Mouse (Mus musculus) layer of hippocampus, adult 9-10 months (tissue): ENCODE measurements around the gene Itsn1.

Experiments
- DNase-seq: peaks from one replicate; pipeline ENCODE4 v3.0.0; 2022; ENCODE audit warnings: low spot score

The Itsn1 gene

DNA sequence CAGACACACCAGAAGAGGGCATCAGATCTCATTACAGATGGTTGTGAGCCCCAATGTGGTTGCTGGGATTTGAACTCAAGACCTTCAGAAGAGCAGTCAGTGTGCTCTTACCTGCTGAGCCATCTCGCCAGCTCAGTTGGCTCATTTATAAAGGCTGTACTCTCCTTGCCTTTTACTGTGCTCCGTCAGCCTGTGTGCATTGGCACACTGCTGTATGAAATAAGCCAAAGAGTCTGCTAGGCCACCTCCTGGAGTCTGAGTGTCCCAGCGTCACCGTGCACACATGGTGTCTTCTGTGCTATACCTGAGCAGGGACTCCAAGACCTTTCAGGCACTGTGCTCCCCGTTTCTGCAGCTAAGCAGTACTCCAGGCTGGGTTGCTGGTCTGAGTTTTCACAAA lies 40.8 kb downstream of the Itsn1 start:
- DNase-seq, result no peak

DNA sequence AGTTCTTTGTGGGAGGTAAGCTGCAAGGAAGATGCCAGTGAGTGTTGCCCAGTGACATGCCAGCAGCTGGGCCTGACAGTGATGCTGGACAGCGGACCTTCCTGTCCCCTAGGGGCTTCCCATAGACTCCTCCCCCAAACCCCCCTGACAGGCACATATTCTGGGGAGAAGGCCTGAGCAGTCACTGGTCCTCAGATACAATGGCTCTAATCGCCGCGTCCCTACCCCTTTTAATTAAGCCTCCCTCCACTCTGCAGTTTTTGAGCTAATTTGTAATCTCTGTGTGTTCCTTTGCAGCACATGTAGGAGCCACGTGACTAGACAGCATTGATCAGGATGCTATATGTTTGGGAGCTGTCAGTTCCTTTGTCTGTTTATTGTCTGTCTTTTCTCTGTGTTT lies 41.6 kb downstream of the Itsn1 start:
- no peak for DNase-seq

DNA sequence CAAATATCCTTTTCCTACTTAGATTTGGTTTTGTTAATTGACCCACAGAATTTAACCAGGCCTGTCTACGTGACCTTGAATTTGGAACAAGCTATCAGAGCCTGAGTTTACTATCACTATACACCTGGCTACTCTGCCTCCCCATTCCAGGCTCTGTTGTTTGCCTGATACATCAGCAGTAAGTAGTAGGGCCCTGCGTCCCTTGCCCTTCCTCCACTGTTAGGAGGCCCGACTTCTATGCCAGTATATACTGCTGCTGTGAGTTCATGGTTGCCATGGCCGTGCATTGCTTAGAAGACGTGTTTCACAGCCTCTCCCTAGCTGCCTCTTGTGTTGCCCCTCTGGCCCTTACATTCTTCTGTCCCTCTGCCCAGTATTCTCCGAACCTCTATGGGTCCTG lies 42.3 kb downstream of the Itsn1 start:
- DNase-seq, result no peak

DNA sequence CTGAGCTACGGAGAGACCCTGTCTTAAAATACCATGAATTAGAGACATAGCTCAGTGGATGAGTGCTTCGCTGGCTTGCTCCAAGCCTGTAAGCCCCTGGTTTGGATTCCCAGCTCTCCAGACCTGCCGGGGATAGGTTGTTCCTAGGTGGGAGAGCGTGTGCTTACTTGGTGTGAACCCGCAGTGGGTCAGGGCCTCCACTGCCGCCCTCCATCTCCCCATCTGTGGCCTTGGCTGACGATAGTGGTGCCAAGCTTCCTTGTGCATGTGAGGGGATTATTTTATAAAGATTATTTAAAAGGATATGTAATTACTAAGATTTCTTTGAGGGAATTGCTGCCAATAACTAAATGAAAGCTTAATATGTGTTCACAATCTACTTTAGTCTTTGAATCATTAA lies 43.5 kb downstream of the Itsn1 start:
- no peak for DNase-seq

DNA sequence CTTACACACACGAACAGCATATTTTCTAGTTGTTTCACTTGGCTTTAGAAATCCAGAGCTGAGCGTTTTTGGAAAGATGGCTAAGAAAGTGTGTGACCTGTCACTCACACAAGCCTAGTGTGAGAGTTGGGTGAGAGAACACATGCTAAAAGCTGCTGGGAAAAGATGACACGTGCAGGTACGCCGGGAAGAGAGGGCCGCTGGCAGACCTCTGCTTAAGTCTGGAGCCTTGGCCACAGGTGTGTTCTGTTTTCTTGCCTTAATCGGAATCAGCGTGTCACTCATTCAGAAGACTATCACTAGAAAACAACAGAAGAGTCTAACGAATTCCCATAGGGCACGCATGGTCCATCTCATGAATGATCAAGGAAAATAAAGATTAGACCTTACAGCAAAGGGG lies 50.5 kb downstream of the Itsn1 start:
- no peak for DNase-seq

DNA sequence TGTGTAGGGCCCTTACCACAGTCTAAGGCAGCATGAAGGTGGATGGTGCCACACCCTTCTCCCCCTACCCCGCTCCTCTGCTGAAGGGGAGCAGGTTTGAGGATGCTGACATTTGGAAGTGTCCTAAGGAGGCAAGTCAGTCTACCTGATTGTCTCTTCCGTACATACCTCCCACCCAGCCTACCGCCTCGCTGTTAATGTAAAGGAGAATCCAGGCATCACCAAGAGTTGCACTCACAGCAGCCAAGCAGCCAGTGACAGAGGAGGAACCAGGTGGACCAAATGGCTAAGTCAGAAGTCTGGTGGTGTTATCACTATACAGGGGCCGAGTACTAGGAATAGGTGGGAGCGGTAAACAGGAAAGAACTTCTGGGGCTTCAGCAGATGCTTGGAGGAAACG lies 51.1 kb downstream of the Itsn1 start:
- DNase-seq, result no peak

DNA sequence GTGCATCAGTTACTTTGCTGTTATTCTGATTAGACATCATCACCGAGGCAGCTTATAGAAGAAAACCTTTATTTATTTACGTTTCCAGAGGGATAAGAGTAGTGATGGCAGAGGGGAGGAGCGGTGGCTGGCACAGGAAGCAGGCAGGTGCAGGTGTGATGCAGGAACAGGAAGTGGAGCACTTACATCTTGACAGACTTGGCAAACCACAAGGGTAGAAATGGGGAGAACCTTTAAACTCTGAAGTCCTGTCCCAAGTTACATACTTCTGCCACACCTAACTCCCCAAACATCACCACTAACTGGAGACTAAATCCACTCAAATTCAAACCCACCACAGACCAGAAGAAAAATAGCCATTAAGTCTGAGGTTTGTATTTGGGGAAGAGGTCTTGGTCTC lies 51.7 kb downstream of the Itsn1 start:
- no peak for DNase-seq

DNA sequence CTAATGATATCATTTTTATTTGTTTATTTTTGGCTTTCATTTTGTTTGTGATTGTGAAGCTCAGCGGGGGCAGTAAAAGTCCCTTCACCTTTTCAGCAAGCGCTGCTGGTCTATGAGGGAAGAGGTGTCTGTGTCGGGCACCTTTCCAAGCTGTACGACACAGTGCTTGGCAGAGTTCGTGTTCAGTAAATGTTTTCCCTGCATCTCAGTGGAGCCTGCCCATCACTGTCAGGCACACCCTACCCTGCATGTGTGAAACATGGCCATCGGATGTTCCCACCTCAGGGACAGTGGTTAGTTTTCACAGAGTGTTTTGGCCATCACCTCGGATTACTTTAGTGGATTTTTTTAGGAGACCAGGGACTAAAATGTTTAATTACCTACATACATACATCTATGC lies 54.1 kb downstream of the Itsn1 start:
- no peak for DNase-seq

DNA sequence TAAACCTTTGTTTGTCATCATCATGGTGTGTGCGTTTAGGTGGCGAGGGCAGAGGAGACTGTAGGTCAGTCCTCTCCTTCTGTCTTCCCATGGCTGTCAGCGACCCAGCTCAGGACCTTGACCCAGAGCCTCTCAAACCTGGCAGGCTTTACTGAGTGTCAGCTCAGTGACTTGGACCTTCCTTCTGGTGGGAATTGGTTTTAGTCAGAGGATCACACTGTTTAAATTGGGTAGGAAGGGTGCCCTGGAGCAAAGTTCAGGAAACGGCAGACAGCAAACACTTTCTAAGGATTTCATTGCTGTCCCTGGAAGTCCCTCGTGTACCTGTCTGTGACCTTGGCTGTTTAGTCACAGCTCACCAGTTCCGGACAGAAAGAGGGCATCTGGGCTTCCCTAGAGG lies 55.2 kb downstream of the Itsn1 start:
- DNase-seq, result no peak

DNA sequence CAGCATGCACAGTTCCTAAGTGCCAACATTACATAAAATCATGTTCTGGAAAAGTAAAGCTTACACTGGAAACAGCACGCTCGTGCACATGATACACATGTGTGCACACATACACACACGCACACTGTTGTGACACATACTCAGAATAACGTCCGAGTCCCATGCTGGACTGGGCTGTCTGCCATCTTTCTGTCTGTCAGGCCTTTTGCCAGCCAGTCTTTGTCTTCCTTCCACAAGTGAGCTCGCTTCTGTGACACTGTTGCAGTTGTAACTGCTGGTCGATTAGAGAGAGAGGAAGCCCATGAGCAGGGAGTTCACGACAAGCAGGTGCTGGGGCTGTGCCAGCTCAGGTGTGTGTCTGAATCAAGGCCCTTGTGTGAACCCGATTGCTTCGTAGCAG lies 57.3 kb downstream of the Itsn1 start:
- DNase-seq, result no peak

DNA sequence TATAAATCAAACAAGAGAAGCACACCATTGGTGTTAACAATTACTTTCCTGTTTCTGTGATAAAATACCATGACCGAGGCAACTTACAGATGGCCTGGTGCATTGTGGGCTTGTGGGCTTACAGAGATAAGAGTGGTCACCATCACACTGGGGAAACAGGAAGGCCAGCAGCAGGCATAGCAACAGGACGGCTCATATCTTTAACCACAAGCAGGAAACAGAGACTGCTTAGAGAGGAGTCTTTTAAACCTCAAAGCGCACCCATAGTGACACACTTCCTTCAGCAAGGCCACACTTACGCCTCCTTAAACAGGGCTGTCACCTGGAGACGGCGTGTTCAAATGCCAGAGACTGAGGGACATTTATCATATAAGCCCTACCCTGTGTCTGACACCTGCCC lies 60.6 kb downstream of the Itsn1 start:
- no peak for DNase-seq

DNA sequence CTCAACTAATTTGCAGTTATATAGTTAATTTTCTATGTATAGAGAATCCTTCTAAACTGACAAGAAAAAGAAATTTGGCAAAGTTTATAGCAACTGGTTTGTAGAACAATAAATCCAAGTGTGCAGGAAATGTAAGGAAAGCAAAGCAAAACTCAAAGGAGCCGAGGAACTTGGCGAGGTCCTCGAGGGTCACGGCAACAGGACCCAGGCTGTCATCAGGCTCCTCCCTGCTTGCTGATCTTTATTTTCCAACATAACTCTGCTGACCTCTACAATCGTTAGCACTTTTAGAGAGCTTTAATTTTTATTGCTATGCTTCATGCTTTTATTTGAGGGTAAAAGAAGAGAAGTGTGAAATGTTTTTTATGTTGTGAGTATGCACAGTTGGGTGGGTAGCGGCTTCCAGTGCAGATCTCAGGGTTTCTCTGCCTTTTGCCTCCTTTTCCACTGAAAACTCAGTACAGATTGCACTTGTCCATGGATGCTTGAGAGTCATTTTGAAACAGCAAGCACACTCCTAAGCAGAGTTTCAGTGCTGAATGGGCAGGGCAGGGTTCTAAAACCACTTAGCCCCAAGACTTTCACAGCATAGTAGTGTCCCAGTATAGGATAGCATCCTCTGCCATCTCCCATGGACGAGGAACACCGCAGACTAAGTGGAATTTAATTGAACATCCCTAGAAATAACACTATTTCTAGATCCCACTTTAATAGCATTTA lies 63.6 kb downstream of the Itsn1 start:
- no peak for DNase-seq

DNA sequence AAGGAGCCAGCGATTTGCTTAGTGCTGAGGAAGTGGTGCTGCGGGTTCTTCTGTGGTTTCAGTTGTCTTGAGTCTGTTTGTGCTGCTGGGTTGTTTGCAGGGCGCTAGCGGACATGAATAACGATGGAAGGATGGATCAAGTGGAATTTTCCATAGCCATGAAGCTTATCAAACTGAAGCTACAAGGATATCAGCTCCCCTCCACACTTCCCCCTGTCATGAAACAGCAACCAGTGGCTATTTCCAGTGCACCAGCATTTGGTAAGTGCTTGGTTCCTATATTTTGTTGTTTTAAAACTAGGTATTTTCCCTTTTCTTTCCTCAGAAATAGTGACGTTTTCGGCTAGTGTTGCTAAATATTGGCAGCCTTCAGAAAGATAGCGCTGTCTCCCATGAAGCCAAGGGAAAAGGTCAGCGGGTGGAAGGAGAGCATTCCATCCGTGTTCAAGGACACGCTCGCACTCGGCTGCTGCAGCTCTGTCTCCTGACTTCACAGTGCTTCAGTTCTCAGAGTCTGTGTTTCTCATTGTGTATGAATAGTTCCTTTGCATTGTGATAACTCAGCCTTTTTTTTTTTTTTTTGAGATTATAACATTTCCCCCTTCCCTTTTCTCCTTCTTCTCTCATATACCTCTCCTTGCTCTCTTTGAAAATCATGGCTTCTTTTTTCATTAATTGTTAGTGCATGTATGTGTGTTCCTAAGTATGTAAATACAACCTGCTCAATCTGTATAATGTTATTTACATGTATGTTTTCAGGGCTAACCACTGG lies 64.6 kb downstream of the Itsn1 start:
- no peak for DNase-seq

DNA sequence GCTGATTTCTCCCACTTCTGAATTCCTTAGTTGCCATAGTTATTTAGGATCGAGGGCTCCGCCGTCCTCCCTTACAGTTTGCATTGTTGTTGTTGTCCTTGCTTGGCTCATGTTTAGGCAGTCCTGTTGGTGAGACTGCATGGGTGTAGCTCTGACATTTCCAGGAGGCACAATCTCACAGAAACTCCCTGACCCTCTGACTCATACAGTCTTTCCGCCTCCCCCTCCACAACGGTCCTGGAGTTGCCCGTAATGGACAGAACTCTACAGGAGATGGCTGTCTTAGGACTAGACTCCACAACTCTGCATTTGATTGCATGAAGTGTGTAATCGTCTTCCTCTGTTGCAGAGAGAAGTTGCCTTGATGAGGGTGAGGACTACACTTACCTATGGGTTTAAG lies 65.2 kb downstream of the Itsn1 start:
- no peak for DNase-seq

DNA sequence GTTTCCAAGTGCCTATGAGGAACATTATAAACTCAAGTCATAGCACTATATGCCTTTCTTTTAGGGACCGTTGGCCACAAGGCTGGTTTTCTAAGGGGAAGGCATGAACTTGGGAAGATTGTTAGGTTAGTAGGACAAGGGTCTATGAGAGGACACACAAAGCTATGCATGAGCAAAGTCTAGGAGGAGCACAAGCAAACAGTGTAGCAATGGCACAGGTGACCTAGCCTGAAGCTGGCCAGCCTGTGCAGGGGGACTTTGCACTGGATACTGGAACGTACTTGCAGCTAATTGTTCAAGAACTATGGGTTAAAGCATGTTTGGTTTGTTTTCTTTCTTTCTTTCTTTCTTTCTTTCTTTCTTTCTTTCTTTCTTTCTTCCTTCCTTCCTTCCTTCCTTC lies 66.0 kb downstream of the Itsn1 start:
- no peak for DNase-seq

DNA sequence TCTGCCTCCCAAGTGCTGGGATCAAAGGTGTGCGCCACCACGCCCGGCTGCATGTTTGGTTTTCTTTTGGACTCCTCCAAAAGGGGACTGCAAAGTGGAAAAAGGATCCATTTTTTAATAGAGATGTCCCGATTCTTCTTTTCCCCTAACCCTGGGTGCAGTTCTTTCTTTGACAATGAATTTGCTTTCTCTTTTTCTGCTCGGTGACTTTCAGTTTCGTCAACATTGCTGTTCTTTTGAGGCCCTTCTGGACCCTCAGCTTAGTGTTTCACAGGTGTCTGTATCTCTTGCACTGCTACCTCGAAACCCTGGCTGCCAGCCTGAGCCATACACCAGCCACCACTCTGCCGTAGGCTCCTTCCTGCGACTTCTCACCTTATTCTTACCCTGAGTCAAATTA lies 66.5 kb downstream of the Itsn1 start:
- DNase-seq, result no peak

DNA sequence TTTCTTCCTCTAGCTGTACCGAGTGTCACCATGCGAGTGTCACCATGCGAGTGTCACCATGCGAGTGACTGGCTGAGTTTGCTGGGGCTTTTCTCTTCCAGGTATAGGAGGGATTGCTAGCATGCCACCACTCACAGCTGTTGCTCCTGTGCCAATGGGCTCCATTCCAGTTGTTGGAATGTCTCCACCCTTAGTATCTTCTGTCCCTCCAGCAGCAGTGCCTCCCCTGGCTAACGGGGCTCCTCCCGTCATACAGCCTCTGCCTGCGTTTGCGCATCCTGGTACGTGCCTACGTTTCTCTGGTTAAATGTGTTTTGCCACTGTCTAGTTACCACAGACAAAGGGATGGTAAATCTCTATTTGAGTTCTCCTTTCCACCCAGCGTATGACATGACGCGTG lies 72.3 kb downstream of the Itsn1 start:
- DNase-seq, result no peak

DNA sequence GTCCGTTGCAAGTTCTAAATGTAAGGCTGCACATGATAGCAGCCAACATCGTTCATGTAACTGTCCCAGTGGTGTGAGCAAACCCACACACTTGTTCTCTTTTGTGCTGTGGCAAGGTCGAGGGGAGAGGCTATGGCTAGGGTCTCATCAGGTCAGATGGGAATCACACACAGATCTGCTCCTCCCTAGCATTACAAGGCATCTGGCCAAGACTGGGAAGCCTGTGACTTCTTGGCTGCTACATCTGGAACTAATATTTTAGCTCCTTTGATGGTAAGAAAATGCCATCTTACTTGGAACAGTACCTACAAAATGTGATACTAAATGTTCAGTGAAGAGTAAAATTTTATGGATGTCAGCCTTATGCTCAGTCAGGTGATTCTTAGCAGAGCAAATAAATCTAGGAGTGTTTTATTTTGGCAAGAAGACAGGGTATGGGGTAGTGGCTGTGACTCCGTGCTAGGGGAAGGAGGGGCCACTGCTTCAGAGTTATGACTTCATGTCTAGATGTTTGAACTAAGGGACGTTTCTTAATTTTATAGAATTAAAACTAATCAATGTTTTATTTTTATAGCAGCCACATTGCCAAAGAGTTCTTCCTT lies 73.5 kb downstream of the Itsn1 start:
- DNase-seq, result no peak

DNA sequence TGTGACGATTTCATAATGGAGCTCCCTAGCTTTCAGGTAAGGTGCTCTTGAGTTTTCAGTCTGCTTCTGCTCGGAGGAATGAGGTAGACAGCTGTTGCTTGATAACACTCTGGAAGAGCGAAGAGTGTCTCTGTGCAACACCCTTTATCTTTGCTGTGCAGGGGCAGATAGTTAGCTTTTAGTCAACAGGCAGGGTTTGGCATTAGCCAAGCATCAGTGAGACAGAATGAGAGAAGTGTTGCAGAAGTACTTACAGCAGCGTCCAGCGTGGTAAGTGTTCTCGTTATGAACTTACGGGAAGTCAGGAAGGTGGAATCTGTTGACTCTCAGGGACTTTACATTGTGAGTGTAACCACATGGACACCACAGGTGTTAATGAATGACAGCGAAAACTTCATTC lies 75.3 kb downstream of the Itsn1 start:
- no peak for DNase-seq

DNA sequence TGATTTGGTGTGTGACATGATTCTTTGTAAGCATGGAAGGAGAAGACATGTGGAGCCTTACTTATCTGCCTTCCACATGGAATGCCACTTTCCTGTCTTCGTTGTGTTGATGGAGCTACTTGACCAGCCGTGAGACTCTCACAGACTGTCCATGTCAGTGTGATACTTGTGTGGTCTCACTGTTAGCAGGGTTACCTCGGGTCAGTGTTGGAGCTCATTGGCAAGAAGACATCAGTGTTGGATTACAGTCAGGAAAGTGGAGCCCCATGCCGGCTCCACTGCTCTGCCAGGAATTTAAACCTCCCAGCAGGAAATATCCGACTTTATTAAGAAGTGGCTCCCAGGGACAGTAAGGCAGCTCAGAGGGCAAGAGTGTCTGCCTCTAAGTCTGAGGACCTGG lies 75.8 kb downstream of the Itsn1 start:
- no peak for DNase-seq

DNA sequence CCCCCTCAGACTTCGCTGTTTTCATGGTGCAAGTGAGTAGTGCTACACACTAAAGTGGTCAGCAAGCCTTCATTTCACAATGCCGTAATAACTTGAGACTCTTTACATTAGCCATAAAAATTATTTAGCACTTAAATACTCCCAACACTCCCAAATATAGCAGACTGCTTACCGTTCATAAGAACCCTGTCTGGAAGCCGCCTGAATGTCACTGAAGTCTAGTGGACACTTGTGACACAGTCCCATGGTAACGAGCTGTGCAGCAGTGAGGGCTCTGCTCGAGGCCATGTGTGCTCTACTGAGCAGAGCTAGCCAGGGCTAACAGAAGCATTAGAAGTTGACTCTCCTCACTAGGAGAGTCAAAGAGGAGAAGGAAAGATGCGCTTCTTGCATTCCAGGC lies 81.2 kb downstream of the Itsn1 start:
- no peak for DNase-seq

DNA sequence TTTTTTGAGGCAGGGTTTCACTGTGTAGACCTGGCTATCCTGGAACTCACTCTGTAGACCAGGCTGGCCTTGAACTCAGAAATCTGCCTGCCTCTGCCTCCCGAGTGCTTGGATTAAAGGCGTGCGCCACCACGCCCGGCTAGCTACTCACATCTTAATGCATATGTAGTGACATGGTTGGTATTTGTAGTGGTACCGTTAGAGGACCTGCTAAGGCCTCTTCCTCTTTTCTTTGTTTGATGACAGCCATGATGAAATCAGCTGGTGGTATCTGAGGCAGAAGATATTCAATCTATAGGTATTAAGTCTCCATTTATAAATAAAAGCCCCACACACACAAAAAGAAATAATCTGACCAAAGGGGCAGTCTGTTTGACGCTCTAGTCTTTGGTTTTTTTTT lies 82.3 kb downstream of the Itsn1 start:
- DNase-seq, result no peak

DNA sequence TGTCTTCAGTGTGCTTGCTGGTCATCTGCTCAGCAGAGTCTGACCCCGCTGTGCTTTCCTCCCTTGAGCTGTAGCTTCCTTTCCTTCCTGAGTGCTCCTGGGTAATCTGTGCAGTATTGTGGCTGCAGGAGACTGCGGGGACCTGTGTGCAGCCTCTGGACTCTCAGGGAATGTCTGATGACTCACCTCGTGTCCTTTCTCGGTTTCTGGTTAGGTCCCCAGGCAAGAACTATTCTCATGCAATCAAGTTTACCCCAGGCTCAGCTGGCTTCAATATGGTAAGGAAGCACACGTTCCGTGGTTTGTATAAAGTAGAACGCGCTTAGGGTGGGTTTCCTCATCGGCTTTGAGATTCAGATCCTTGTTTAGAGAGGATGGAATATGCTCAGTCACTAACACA lies 82.8 kb downstream of the Itsn1 start:
- DNase-seq, result no peak

DNA sequence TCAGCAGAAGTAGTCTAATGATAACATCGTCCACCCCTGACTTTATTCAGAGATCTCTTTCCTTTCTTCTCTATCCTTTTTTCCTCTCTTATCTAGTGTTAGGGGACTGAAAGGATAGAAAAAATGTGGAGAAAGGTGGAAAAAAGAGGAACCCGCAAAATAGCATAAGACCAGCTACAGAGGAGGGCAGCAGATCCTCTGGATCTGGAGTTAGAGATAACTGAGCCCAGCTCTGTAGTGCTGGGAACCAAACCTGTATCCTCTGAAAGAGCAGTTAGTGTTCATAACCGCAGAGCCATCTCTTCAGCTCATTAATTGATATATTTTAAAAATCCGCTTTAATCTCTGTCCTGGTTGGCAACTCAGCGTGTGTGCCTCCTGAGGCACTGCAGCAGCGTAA lies 84.5 kb downstream of the Itsn1 start:
- no peak for DNase-seq
